Mouse (Mus musculus): ENCODE data around the gene Ccni. TPM values are rescaled to one million over a fixed set of nuclear protein-coding genes. Genes with fewer than 3 reads are reported as not detected.

The Ccni gene
- polyA plus RNA-seq, 1 experiment, result 146 TPM

DNA sequence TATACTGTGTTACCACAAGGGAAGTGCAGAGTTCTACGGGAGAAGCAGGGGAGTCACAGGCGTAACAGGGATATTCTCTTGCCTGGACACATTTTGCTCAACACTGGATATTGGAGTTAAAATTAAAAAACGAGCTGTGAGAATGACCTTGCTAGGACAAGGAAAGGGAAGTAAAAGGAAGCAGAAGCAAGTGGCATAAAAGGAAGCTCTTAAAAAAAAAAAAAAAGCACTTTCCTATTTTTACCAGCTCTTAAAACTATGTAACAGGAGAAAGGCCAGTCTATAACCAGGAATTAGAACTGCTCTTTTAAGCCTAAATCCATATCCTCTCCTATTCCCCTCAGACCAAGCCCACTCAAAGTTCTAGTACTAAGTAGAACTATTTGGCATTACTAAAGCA, 8.1 kb downstream of the Ccni start:
- Histone ChIP-seq H3K27ac (ENCODE audit: control insufficient read depth, insufficient read depth, low read depth, low read length) (no peak overlapping the region), H3K36me3 (ENCODE audit: control insufficient read depth, insufficient read depth, low read length) (peaks cover 1% of the 10 kb centered on the region), H3K4me1 (ENCODE audit: control insufficient read depth, insufficient read depth, low read length) (no peaks in the 10 kb centered on the region), H3K27me3 (ENCODE audit: control insufficient read depth, insufficient read depth, low read length) (no peaks in the 10 kb centered on the region), H3K4me3 (ENCODE audit: control insufficient read depth, low read depth, low read length) (no peak overlapping the region)
- TF ChIP-seq POLR2A (IDR thresholded peaks at IDR 0.05; ENCODE audit: control insufficient read depth, low read depth, low read length), result no peak
- no peak for TF ChIP-seq CTCF (IDR thresholded peaks at IDR 0.05; ENCODE audit: control insufficient read depth, insufficient read depth, insufficient replicate concordance, low read depth, low read length)

GRCm38 (mm10) chr5:93190428-93190827, 15.9 kb downstream of the Ccni start:
- H3K36me3 ChIP-seq (ENCODE audit: control insufficient read depth, insufficient read depth, low read length), result peaks cover 2% of the 10 kb centered on the region
- no peak overlapping the region for H3K4me3 ChIP-seq (ENCODE audit: control insufficient read depth, low read depth, low read length)
- H3K27me3 ChIP-seq (ENCODE audit: control insufficient read depth, insufficient read depth, low read length), result no peaks in the 10 kb centered on the region
- no peak overlapping the region for H3K27ac ChIP-seq (ENCODE audit: control insufficient read depth, insufficient read depth, low read depth, low read length)
- no peaks in the 10 kb centered on the region for H3K4me1 ChIP-seq (ENCODE audit: control insufficient read depth, insufficient read depth, low read length)
- TF ChIP-seq CTCF (IDR thresholded peaks at IDR 0.05; ENCODE audit: control insufficient read depth, insufficient read depth, insufficient replicate concordance, low read depth, low read length), result no peak
- no peak for TF ChIP-seq POLR2A (IDR thresholded peaks at IDR 0.05; ENCODE audit: control insufficient read depth, low read depth, low read length)

GRCm38 (mm10) chr5:93189607-93190006, 16.7 kb downstream of the Ccni start:
- Histone ChIP-seq H3K27me3 (ENCODE audit: control insufficient read depth, insufficient read depth, low read length) (no peaks in the 10 kb centered on the region), H3K4me3 (ENCODE audit: control insufficient read depth, low read depth, low read length) (no peak overlapping the region), H3K36me3 (ENCODE audit: control insufficient read depth, insufficient read depth, low read length) (peaks cover 2% of the 10 kb centered on the region; the same call in 1 of the 2 replicates), H3K4me1 (ENCODE audit: control insufficient read depth, insufficient read depth, low read length) (no peaks in the 10 kb centered on the region), H3K27ac (ENCODE audit: control insufficient read depth, insufficient read depth, low read depth, low read length) (no peak overlapping the region)
- TF ChIP-seq CTCF (IDR thresholded peaks at IDR 0.05; ENCODE audit: control insufficient read depth, insufficient read depth, insufficient replicate concordance, low read depth, low read length) (no peak), POLR2A (IDR thresholded peaks at IDR 0.05; ENCODE audit: control insufficient read depth, low read depth, low read length) (no peak)

DNA sequence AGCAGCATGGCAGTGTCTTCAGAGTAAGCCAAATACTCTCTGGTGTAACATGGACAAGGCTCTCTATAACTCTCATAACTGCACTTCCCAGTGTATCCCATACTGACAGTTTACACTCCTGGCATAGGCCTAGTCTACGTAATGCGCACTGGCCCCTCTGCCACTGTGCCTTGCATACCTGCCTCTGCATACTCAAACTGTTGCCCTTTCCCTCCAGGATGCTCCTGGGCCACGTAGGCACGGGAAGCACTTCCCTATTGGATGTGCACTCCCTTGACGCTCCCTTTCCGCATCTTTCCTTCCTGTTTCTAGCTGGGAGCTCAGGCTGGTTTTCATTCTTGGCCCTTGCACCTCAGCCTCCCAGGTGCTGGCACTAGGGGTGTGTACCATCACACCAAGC, 21.7 kb downstream of the Ccni start:
- no peak overlapping the region for H3K4me3 ChIP-seq (ENCODE audit: control insufficient read depth, low read depth, low read length)
- H3K27ac ChIP-seq (ENCODE audit: control insufficient read depth, insufficient read depth, low read depth, low read length), result no peak overlapping the region
- no peaks in the 10 kb centered on the region for H3K4me1 ChIP-seq (ENCODE audit: control insufficient read depth, insufficient read depth, low read length)
- no peak for TF ChIP-seq CTCF (IDR thresholded peaks at IDR 0.05; ENCODE audit: control insufficient read depth, insufficient read depth, insufficient replicate concordance, low read depth, low read length)
- no peak for TF ChIP-seq POLR2A (IDR thresholded peaks at IDR 0.05; ENCODE audit: control insufficient read depth, low read depth, low read length)
- H3K27me3 ChIP-seq (ENCODE audit: control insufficient read depth, insufficient read depth, low read length), result no peaks in the 10 kb centered on the region
- H3K36me3 ChIP-seq (ENCODE audit: control insufficient read depth, insufficient read depth, low read length), result peaks cover 2% of the 10 kb centered on the region; the same call in 1 of the 2 replicates

- H3K27ac ChIP-seq (ENCODE audit: control insufficient read depth, insufficient read depth, low read depth, low read length), result no peak overlapping the region
- no peak for TF ChIP-seq CTCF (IDR thresholded peaks at IDR 0.05; ENCODE audit: control insufficient read depth, insufficient read depth, insufficient replicate concordance, low read depth, low read length)
- no peak for TF ChIP-seq POLR2A (IDR thresholded peaks at IDR 0.05; ENCODE audit: control insufficient read depth, low read depth, low read length)
- H3K36me3 ChIP-seq (ENCODE audit: control insufficient read depth, insufficient read depth, low read length), result peaks cover 2% of the 10 kb centered on the region; the same call in 1 of the 2 replicates
- no peak overlapping the region for H3K4me3 ChIP-seq (ENCODE audit: control insufficient read depth, low read depth, low read length)
- H3K27me3 ChIP-seq (ENCODE audit: control insufficient read depth, insufficient read depth, low read length), result no peaks in the 10 kb centered on the region
- no peaks in the 10 kb centered on the region for H3K4me1 ChIP-seq (ENCODE audit: control insufficient read depth, insufficient read depth, low read length)
Observed at GRCm38 (mm10) chr5:93183311-93183710, 23.0 kb downstream of the Ccni start.

DNA sequence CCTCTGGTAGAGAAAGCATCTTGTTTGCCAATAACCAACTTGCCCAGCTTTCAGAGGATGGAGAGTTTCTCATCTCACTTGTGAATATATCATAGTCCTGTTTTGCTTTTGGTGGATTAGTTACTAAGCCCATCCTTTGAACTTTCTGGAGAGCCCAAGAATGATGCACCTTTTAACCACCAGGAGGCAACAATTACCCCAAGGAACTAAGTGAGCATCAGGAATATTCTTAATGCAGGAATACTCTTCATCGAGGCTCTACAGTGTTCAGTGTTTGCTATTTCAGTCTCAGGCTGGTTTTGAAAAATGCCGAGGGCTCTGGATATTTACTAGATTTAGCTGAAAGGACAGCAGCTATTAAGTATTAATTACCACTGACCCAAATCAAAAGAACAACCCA, 26.0 kb downstream of the Ccni start:
- TF ChIP-seq POLR2A (IDR thresholded peaks at IDR 0.05; ENCODE audit: control insufficient read depth, low read depth, low read length) (no peak), CTCF (IDR thresholded peaks at IDR 0.05; ENCODE audit: control insufficient read depth, insufficient read depth, insufficient replicate concordance, low read depth, low read length) (no peak)
- Histone ChIP-seq H3K27ac (ENCODE audit: control insufficient read depth, insufficient read depth, low read depth, low read length) (no peak overlapping the region), H3K27me3 (ENCODE audit: control insufficient read depth, insufficient read depth, low read length) (no peaks in the 10 kb centered on the region), H3K4me1 (ENCODE audit: control insufficient read depth, insufficient read depth, low read length) (no peaks in the 10 kb centered on the region), H3K4me3 (ENCODE audit: control insufficient read depth, low read depth, low read length) (no peak overlapping the region), H3K36me3 (ENCODE audit: control insufficient read depth, insufficient read depth, low read length) (no peaks in the 10 kb centered on the region)

DNA sequence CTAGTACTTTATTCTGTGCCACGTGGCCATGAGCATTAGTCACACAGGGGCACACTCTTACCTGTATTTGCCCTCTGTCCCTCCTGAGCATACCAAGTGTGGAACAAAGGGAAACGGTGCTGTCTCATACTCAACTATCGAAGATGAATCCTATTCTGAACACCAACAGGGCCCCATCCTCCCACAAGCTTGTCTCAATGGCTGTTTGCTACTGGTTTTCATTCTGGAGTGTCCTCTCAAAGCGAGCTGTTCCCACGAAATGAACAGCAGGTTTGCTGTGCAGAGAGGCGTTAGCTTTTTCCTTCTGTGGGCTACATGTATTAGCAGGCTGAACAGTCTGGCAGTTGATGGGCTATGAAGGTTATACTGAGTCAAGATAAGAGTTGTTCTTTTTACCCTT, 27.7 kb downstream of the Ccni start:
- no peaks in the 10 kb centered on the region for H3K4me1 ChIP-seq (ENCODE audit: control insufficient read depth, insufficient read depth, low read length)
- H3K36me3 ChIP-seq (ENCODE audit: control insufficient read depth, insufficient read depth, low read length), result no peaks in the 10 kb centered on the region
- H3K4me3 ChIP-seq (ENCODE audit: control insufficient read depth, low read depth, low read length), result no peak overlapping the region
- no peak for TF ChIP-seq CTCF (IDR thresholded peaks at IDR 0.05; ENCODE audit: control insufficient read depth, insufficient read depth, insufficient replicate concordance, low read depth, low read length)
- TF ChIP-seq POLR2A (IDR thresholded peaks at IDR 0.05; ENCODE audit: control insufficient read depth, low read depth, low read length), result no peak
- H3K27ac ChIP-seq (ENCODE audit: control insufficient read depth, insufficient read depth, low read depth, low read length), result no peak overlapping the region
- no peaks in the 10 kb centered on the region for H3K27me3 ChIP-seq (ENCODE audit: control insufficient read depth, insufficient read depth, low read length)

DNA sequence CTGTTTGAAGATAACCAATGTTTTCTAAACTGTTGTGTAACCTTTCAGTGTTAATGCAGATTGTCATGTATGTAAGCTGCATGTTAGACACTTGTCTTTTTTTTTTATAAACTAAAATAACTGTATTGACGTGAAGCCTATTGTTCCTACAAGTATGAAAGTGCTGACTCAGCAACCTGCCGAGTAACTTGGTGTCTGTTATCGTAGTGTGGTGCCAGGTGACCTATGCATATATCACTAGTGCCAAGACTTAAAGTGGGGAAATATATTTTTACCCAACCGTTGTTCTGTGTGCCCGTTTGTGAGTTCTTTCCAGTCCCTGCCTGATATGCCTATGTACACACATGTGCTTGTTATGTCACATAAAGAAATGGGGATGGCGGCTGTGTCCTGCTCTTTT, 31.6 kb downstream of the Ccni start:
- no peak overlapping the region for H3K4me3 ChIP-seq (ENCODE audit: control insufficient read depth, low read depth, low read length)
- no peaks in the 10 kb centered on the region for H3K36me3 ChIP-seq (ENCODE audit: control insufficient read depth, insufficient read depth, low read length)
- TF ChIP-seq POLR2A (IDR thresholded peaks at IDR 0.05; ENCODE audit: control insufficient read depth, low read depth, low read length), result no peak
- H3K4me1 ChIP-seq (ENCODE audit: control insufficient read depth, insufficient read depth, low read length), result no peaks in the 10 kb centered on the region
- no peak overlapping the region for H3K27ac ChIP-seq (ENCODE audit: control insufficient read depth, insufficient read depth, low read depth, low read length)
- H3K27me3 ChIP-seq (ENCODE audit: control insufficient read depth, insufficient read depth, low read length), result no peaks in the 10 kb centered on the region
